Mouse (Mus musculus): ENCODE results near the gene Enpp3. TPM values are rescaled to one million over a fixed set of nuclear protein-coding genes. Genes with fewer than 3 reads are reported as not detected.

Gene Enpp3
- polyA plus RNA-seq (2021): 0.37 TPM

DNA sequence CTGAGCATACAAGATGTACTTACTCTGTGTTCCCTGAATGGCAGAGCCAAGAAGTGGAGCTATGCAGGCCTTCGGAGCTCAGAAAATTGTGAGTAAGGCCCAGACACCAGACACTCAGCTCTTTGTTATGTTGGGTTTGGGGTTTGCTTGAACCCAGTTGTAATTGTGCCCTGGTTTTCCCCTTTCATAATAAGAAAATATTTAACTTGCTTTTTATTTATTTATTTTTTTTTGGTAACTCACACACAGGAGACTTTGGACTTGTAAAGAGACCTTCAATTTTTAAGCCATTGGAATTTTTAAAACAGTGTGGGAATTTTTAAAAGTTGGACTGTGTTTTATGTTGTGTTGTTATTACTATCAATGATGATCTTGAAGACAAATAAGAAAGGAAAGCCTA, at the start of gene Enpp3:
Gene Enpp3, minus strand, starts transcription at position 148 of the 400 bp plus-strand sequence.
- POLR2A ChIA-PET: no interaction called here
- ATAC-seq (no peak), DNase-seq (ENCODE audit: low read depth, low spot score) (no peak)
- TF ChIP-seq CTCF (IDR thresholded peaks at IDR 0.05): no peak
- CTCF ChIA-PET: no interaction called here
- in situ Hi-C loops (cut with MboI; ENCODE audit: low pct_unique_long_range_greater_than_20kb): no loop called here
- no peaks in the 10 kb centered on the region for H3K27me3 ChIP-seq

DNA sequence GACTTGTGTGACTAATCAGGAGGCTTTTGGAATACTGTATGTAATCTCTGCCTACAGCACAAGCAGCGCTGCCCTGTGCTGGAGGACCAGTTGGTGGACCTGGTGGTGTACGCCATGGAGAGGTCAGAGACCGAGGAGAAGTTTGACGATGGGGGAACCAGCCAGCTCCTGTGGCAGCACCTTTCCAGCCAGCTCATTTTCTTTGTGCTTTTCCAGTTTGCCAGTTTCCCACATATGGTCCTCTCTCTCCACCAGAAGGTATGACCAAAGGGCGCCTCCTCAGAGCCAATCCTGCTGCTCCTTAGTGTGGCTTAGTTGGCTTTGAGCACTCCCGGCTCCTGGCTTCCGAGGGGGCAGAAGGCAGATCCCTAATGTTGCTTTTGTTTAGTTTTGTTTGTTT, 45.7 kb upstream of the Enpp3 start:
- no peaks in the 10 kb centered on the region for H3K27me3 ChIP-seq
- in situ Hi-C loops (cut with MboI; ENCODE audit: low pct_unique_long_range_greater_than_20kb): no loop called here
- DNase-seq (ENCODE audit: low read depth, low spot score) (no peak), ATAC-seq (no peak)
- ChIA-PET CTCF (interaction anchor here (1.0 kb wide), 1 partner anchor 17 kb away, joined by 3 read pairs; no protein-coding TSS in a partner anchor), POLR2A (no interaction called here)
- no peak for TF ChIP-seq CTCF (IDR thresholded peaks at IDR 0.05)

DNA sequence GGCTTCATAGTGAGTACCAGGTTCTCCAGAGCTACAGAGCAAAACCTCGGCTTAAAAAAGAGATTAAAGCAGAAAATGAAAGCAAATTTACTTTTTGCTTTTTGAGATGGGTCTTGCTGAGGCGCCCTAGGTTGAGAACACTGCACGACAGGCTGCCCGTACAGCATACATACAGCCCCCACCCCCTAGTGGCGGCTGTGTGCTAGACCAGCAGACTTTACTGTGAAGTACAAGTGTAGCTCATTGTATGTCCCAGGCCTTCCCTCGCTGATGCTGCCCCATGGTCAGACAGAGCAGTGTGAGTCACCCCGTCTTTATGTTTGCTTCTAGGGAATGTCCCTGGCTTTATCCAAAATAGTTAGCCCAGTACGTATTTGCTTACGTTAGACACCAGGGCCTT, 43.4 kb upstream of the Enpp3 start:
- ChIA-PET CTCF (interaction anchor here (1.1 to 1.5 kb wide), 2 partner anchors 16 to 18 kb away, joined by 3 read pairs; partner anchors contain the start of gene Med23), POLR2A (no interaction called here)
- H3K27me3 ChIP-seq: no peaks in the 10 kb centered on the region
- in situ Hi-C loops (cut with MboI; ENCODE audit: low pct_unique_long_range_greater_than_20kb): no loop called here
- no peak for DNase-seq (ENCODE audit: low read depth, low spot score)
- ATAC-seq: no peak
- peak; percentile 40 for TF ChIP-seq CTCF (IDR thresholded peaks at IDR 0.05)

DNA sequence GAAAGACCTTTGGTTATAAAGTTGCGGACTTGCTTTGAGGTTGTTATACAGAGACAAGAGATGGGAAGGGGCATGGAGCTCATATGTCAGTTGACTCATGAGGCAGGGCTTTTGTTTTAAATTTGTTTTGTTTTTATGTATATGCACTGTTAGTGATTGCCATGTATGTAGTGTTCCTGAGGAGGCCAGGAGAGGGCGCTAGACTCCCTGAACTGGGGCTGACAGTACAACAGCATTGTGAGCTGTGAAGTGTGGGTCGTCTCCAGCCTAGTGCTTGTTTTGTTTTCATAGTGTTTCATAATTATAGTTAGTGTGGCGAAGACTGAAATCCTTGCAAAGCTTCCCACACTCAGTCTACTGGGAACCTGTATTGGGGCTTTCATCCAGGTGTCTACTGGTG, 31.0 kb upstream of the Enpp3 start:
- no peak for ATAC-seq
- in situ Hi-C loops (cut with MboI; ENCODE audit: low pct_unique_long_range_greater_than_20kb): no loop called here
- POLR2A ChIA-PET: no interaction called here

DNA sequence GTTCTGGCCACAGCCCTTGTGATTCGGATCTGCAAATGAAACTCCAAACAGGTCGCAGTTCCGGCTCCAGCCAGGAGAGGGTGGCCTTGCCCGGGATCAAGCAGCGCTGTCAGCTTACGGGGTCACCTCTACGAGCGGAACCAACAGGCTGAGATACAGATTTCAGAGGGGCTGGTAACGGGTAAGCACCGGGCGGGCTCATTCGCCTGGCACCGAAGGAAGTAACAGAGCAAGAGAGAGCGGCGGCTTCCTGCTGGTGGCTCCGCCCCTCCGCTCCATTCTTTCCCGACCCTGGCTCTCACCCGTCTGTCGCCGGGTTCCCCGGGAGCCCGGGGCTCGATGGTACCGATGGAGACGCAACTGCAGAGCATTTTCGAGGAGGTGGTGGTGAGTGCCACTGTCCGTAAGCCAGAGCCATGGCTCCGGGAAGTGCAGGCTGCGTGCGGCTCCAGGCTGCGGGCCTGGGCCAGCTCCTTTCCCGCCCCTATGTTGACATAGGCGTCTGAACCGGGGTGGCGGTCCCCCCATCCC, 27.2 kb upstream of the Enpp3 start, which contains the start of gene Med23:
Gene Med23, plus strand, starts transcription at position 227 of the 531 bp plus-strand sequence.
- POLR2A ChIA-PET: no interaction called here
- H3K27me3 ChIP-seq: no peaks in the 10 kb centered on the region
- peak; percentile 94 for TF ChIP-seq CTCF (IDR thresholded peaks at IDR 0.05)
- DNase-seq (ENCODE audit: low read depth, low spot score): peak; percentile 85
- peak; percentile 98 for ATAC-seq
- in situ Hi-C loops (cut with MboI; ENCODE audit: low pct_unique_long_range_greater_than_20kb): no loop called here
- CTCF ChIA-PET: interaction anchor here (0.7 to 1.3 kb wide), 5 partner anchors 17 to 80 kb away, joined by 3 to 4 read pairs (median 3); no protein-coding TSS in a partner anchor

More for the DNA sequence above, 31.0 kb upstream of the Enpp3 start:
- CTCF ChIA-PET: interaction anchor here (1.2 kb wide), 3 partner anchors 11 to 81 kb away, joined by 3 to 6 read pairs (median 5); no protein-coding TSS in a partner anchor
- peak; percentile 45 for TF ChIP-seq CTCF (IDR thresholded peaks at IDR 0.05)
- DNase-seq (ENCODE audit: low read depth, low spot score): no peak
- H3K27me3 ChIP-seq: no peaks in the 10 kb centered on the region

DNA sequence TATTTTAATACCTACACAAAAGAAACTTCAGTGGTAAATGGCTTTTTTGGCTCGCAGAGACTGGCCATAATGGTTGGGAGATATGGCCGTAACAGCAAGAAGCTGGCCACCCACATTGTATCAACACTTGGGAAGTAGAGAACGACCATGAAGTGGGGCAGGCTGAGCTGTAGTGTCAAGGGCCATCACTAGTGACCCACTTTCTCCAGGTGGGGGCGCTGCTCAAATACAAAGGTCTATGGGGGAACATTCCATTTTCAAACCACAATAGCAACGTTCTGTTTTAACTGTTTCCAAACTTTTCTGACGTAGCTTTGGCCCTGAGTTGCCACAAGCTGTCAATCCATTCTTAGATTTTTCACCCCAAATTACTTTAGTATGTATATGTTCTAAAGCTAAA, 21.8 kb upstream of the Enpp3 start:
- no peak for ATAC-seq
- TF ChIP-seq CTCF (IDR thresholded peaks at IDR 0.05): peak; percentile 31
- CTCF ChIA-PET: no interaction called here
- DNase-seq (ENCODE audit: low read depth, low spot score): no peak
- no peaks in the 10 kb centered on the region for H3K27me3 ChIP-seq
- in situ Hi-C loops (cut with MboI; ENCODE audit: low pct_unique_long_range_greater_than_20kb): no loop called here
- POLR2A ChIA-PET: no interaction called here

DNA sequence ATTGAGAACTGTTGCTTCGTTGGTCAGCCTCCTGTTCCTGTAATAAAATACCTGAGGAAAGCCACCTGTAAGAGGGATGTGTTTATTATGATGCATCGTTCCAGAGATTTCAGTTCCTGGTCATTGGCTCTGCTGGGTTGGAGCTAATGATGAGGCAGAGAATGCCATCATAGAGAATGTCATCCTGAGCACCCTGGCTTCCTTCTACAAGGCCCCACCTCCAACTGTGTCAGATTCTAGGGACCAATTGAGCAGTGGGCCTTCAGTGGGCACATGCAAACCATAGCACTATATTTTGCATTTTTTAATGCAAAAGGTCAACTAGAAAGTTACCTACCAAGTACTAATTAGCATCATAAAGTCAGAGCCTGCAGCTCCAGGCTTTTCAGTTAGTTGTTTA, 20.5 kb upstream of the Enpp3 start:
- in situ Hi-C loops (cut with MboI; ENCODE audit: low pct_unique_long_range_greater_than_20kb): no loop called here
- DNase-seq (ENCODE audit: low read depth, low spot score): no peak
- no peak for ATAC-seq
- no peak for TF ChIP-seq CTCF (IDR thresholded peaks at IDR 0.05)
- ChIA-PET POLR2A (no interaction called here), CTCF (no interaction called here)
- no peaks in the 10 kb centered on the region for H3K27me3 ChIP-seq

DNA sequence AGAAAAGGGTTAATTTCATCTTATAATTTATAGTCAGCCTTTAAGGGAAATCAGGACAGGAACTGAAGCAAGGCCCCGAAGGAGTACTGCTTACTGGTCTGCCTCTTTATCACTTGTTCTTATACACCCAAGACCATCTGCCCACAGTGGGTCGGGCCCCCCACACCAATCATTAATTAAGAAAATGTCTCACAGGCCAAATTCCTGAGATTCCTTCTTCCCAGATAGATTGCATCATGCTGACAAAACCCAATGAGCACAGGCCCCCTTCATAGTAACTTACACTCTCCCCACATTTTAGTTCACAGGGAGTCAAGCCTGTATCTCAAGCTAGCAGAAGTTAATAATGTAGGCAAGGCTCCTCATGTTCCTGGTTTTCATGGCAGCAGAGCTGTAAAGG, 625 bp downstream of the Enpp3 start:
- TF ChIP-seq CTCF (IDR thresholded peaks at IDR 0.05): no peak
- H3K27me3 ChIP-seq: no peaks in the 10 kb centered on the region
- ATAC-seq: peak; percentile 75
- CTCF ChIA-PET: no interaction called here
- POLR2A ChIA-PET: no interaction called here
- no peak for DNase-seq (ENCODE audit: low read depth, low spot score)
- in situ Hi-C loops (cut with MboI; ENCODE audit: low pct_unique_long_range_greater_than_20kb): no loop called here

DNA sequence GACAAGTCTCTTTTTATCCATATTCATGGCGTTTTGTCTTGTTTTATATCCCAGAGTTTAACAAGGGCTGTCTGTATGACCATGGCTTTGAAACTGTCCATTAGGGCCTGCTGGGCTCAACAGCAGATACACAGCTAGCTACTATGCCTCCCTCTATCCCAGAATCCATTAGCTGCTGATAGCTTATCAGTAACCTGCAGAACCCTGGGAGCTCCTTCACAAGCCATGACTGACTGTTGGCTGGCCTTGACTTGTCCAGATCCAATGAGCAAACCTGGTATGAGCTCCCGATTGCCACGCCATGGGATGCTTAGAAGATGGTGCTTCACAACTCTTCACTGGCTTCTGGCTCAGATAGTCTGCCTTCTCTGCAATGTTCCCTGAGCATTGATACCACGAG, 1.8 kb downstream of the Enpp3 start:
- no peaks in the 10 kb centered on the region for H3K27me3 ChIP-seq
- POLR2A ChIA-PET: no interaction called here
- no peak for TF ChIP-seq CTCF (IDR thresholded peaks at IDR 0.05)
- in situ Hi-C loops (cut with MboI; ENCODE audit: low pct_unique_long_range_greater_than_20kb): no loop called here
- ATAC-seq: no peak
- CTCF ChIA-PET: no interaction called here
- no peak for DNase-seq (ENCODE audit: low read depth, low spot score)

DNA sequence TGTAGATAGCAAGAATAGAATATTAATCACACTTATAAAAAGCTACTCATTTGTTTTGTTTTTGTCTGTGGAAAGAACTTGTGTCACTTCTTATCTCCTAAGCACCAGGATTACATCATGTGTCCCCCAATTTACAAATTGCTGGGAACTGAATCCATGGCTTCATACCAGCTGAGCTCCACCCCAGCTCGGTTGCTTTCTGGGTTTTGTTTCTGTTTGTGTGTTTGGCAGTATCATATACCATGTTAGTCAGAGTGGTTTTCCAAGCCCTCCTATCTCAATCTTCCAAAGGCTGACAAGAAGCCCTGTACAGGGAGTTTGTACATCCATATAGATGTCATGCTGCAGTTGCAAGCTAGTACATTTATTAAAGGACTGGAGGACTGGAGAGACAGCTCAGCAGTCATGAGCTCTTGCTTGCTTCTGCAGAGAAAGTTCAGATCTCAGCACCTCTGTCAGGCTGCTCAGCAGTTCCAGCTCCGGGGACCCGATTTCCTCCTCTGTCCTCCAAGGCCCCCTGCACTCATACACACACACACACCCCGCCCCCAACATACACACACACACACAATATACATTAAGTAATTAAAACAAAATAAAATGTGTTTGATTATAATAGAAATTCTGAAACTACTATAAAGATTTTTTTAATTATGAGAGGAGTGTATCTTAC, 6.1 kb downstream of the Enpp3 start:
- H3K27me3 ChIP-seq: no peaks in the 10 kb centered on the region
- no peak for ATAC-seq
- no peak for TF ChIP-seq CTCF (IDR thresholded peaks at IDR 0.05)
- POLR2A ChIA-PET: no interaction called here
- DNase-seq (ENCODE audit: low read depth, low spot score): no peak
- CTCF ChIA-PET: interaction anchor here (0.9 to 2.3 kb wide), 5 partner anchors 9 to 77 kb away, joined by 3 to 6 read pairs (median 3); no protein-coding TSS in a partner anchor
- in situ Hi-C loops (cut with MboI; ENCODE audit: low pct_unique_long_range_greater_than_20kb): no loop called here

DNA sequence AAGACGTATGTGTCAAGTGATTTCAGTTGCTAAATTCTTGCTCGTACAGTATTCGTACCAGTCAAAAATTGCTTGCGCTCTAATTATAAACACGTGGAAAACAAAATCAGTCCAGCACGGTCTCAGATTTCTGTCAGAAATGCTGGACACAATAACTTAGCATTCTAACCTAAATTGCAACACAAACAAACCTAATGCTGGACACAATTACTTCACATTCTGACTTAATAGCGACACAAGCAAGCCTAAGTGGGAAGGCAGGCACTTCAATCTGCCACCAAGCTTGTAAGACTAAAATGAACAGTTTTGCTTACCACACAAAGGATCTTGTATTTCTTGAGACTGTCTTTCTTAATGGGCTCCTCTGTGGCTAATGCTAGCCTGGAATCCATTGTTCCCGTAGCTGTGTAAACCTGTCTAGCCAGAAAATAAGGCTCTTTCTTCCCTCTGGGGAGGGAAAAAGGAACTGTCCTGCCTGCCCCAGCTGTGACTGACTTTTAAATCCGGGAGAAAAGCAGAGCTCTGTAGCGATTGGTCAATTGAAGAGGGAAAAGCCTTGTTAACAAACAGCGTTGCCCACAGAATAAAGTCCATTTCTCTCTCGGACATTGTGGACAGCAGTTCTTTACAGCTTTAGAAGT, 6.8 kb downstream of the Enpp3 start:
- no peak for DNase-seq (ENCODE audit: low read depth, low spot score)
- in situ Hi-C loops (cut with MboI; ENCODE audit: low pct_unique_long_range_greater_than_20kb): no loop called here
- TF ChIP-seq CTCF (IDR thresholded peaks at IDR 0.05): no peak
- CTCF ChIA-PET: interaction anchor here (1.2 to 2.3 kb wide), 3 partner anchors 9 to 46 kb away, joined by 3 to 6 read pairs (median 4); no protein-coding TSS in a partner anchor
- no peaks in the 10 kb centered on the region for H3K27me3 ChIP-seq
- POLR2A ChIA-PET: no interaction called here
- ATAC-seq: no peak
